Mouse (Mus musculus) frontal cortex, postnatal 36 days (tissue): Measurements from ENCODE around the gene Orc6.

Source experiments
- DNase-seq, 2 experiments: peaks; one replicate each; pipeline ENCODE4 v3.0.0; 2022; ENCODE audit warnings: low spot score in 2 of 2

Gene Orc6

DNA sequence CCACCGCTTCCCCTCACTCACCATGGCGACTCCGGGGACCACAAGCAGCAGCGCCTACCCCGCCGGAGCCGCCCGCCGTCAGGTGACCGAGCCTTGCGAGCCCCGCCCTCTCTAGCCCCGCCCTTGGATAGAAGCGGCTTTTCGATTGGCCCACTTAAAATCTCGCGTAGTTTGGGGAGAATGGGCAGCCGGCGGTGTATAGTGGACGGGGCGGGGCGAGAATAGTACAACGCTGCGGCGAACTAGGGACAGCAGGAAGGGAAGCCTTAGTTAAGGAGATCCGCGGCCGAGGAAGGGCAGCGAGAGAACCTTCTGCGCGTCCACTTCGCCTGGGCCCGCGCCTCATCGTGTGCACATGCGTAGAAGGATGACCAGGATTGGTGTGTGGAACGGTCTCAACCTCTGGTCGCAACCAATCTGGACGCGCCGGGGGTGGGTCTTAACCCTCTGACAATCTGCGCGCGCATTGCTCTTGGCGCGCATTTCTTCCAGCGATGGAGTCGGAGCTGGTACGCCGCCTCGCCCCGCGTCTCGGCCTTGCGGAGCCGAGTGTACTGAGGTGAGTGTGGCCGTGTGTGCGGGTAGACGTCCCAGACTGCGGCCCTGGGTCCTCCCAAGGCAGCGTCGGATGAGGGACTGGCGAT is at the start of gene Orc6, which contains the start of gene Vps35:
TSS of gene Orc6 (plus strand) at position 199 of the 644 bp plus-strand sequence.
TSS of gene Vps35 (minus strand) at position 369 of the 644 bp plus-strand sequence.
- DNase-seq: peak; percentile 95 to 96

DNA sequence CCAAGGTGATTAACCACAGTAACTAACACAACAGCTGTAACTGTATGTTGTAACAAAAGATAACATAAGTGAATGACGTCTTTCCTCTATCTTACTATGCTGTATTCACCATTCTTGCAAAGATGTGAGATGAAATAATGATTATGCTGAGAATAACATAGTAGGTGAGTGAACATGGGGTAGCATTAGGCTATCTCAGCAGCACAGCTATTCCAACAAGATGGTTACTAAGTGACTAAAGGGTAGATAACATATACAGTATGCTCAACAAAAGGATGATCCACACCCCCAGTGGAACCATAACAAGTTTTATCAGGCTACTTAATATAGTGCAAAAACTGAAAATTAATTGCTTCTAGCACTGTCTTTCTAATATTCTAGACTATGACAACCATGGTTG is 12.6 kb upstream of the Orc6 start:
- DNase-seq: no peak

- peak; percentile 11 to 20 for DNase-seq
These were observed 615 bp upstream of the Orc6 start for GRCm38 (mm10) chr8:85298600-85299433.

GRCm38 (mm10) chr8:85301941-85302340 is 2.5 kb downstream of the Orc6 start:
- no peak for DNase-seq

- no peak for DNase-seq
These were observed 3.5 kb downstream of the Orc6 start for GRCm38 (mm10) chr8:85302931-85303330.

DNA sequence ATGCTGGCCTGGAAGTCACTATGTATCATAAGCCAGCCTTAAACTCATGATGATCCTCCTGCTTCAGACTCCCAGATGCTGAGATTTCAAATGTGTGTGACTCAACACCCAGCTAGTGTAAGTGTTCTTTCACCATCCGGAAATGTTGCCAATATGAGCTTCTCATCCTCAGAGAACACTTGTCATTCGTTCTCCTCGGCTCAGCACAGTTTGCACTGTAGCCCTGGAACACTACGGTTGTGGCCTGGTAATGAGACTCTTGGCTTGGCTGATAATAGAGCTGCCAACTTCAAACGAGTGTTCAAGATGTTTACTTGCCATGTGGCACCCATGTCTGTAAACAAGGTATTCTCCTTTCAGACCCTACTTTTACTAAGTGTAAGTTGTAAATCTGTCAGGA is 4.1 kb downstream of the Orc6 start:
- DNase-seq: no peak

DNA sequence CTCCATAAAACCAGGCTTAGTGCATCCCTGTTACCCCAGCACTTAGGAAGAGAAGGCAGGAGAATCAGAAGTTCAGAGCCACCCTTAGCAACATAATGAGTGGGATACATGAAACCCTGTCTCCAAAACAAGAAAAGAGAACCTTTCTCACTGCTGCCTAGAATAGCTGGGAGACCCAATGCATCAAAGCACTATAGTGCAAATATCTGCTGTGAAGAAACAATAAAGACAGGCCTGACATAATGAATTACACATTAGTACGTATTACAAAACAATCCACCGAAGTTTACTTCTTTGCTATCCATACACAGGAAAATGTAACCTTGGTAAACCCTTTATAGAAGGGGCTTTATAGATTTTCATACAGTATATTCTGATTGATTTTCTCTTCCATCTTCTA is 9.1 kb downstream of the Orc6 start:
- no peak for DNase-seq

DNA sequence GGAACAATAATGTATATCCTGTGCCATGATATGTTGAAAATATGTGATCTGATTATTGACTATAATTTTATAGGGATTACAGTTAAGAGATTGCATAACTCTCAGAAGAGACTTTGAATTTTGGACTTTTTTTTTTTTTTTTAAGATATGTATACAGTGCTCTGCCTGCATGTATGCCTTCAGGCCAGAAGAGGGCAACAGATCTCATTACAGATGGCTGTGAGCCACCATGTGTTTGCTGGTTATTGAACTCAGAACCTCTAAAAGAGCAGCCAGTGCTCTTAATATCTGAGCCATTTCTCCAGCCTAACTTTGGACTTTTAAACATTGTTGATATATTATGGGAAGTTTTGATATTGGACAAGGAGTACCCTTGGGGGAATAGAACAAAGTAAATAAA is 12.3 kb downstream of the Orc6 start:
- DNase-seq: peak in 1 of 2 experiments; percentile 29

DNA sequence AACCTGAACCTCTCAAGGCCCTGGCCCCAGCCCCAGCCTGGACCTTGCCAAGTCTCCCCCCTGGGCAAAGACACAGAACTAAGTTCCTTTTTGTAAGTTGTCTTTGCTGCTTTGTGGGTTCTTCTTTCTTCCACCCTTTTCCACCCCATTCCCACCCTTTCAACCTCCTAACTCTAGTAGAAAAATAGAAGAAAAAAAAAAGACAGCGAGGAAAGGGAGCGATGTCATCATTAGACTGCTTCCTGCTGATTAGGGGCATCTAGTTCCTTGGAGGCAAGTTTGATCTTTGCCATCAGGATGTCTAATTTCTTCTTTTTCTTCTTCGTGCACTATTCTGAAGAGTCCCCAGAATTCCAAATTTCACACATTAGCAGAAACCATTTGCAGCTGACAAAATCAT is 13.6 kb downstream of the Orc6 start:
- no peak for DNase-seq

DNA sequence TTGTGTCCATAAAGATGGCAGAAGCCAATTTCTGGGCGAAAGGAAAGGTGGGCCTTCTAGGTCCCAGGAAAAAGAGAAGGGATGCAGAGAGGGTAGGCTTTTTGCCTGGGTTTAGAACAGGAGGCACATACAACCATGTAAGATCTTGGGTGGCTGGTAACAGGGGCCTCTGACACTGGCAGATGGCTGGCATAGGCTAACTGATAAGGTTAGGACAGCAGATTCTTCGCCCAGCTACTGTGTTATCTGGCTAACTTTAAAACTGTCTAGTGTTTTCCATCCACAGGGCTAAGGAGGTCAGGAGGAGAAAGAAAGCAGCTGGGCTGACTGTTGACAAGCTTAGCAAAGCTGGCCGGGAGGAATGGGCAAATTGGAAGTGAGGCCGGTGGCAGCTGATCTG is 19.1 kb downstream of the Orc6 start:
- no peak for DNase-seq

- no peak for DNase-seq
These were observed 22.5 kb downstream of the Orc6 start for GRCm38 (mm10) chr8:85321981-85322380.

- no peak for DNase-seq
These were observed 23.7 kb downstream of the Orc6 start for GRCm38 (mm10) chr8:85323084-85323483.

DNA sequence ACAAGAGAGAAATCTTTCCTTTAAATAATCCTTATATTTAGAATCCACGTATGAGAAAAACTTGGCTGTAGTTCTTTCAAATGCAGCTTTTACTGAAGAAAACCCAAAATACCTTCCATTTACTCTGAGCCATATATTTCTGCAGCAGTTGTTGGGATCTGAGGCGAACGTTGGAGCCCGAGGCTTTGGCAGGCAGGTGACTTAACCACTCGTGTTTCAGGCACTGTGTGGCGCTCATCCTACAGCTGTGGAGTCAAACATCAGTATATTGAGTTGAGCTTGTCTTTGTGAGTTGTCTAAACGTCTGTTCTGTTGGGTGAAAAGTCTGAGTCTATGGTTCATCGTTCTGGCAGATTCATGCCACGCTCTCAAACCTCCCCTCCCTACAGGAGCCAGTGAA is 27.6 kb downstream of the Orc6 start:
- no peak for DNase-seq

- no peak for DNase-seq
These were observed 30.1 kb downstream of the Orc6 start for GRCm38 (mm10) chr8:85329506-85329905.

GRCm38 (mm10) chr8:85335105-85335504 is 35.7 kb downstream of the Orc6 start:
- no peak for DNase-seq

DNA sequence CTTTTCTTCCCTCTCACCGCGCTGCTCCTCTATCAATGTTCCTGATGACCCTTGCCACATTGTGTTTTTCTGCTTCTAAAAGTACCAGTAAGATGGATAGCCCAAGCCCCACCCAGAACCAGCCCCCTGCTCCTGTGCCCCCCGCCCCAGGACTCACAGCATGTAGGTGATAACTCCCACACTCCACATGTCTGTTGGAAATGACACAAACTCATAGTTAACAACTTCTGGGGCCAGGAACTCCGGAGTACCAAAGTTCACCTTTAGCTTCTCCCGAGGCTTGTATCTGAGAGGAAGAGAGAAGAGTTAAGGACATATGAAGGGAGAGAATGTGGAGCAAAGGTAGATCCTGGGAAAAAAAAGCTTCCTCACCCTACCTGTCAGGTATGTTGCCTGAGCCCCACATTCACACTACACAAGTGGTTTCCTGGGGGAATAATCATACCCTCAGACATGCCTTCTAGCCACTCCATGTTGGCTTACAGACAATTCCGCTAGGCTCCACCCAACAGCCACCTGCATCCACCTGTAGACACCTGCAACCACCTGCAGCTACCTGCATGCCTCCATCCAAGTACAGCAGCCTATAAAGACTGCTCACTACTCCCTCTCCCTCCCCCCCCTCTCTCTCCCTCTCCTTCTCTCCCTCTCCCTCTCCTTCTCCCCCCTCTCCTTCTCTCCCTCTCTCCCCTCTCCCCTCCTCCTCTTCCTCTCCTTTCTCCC is 36.9 kb downstream of the Orc6 start:
- DNase-seq: no peak

DNA sequence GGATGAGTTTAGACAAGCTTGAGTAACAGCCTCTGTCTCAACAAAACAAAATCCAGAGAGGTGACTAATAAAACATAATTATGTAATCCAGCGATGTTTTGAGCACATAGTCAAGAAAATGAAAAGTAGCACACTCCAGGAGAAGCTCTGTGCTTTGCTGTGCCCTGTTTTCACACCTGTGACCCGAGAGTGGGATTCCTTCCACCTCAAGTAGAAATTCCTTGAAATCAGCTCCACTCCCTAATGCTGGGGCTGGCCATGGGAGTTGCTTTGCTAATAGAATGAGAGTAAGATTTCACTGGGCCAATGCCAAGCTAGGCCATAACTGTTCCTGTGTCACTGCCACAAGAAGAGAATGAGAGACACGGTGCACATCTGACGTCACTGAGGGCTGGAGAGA is 38.2 kb downstream of the Orc6 start:
- DNase-seq: no peak

DNA sequence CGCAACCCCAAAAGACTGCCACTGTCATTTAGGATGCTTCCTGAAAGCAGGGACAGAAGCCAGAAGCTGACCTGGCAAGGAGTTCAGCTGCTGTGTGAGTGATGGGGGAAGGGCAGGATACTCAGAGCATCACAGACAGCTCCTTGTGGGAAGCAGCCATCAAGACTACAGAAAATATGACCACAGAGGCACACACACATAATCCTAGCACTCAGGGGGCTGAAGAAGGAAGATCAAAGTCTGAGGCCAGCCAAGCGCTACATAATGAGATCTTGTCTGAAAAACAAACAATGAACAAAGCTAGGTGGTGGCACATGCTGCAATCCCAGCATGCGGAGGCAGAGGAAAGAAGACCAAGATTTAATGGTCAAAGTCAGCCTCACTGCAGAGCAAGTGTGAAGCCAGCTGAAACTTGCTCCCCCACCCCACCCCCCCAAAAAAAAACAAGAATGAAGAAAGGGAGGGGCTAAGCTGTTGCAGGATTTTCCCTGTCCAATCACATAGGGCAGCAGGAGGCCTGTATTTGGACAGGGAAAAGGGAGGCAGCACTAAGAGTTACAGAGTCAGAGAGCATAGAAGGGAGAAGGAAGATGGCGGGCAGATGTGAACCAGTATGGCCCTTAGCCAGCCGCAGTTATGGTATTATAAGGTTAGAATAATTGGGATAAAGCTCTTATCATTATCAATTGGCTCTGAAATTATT is 40.6 kb downstream of the Orc6 start:
- DNase-seq: no peak

DNA sequence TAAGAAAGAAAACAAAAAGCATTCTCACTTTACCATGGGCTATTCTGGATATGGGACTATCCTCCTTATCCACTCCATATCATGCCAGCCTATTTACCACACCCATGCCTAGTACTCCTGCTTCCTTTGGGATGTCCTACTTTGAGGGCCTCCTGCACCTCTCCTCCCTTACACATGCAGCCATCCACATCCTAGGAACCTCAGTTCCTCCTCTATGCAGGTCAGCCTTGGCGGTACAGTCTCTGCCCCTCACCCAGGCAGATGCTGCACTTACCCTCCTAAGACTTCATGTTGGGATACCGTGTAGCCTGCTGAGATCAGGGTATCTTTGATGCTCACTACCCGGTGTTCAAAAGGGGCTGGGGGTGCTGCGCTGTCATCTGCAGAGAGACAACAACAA is 53.9 kb downstream of the Orc6 start:
- no peak for DNase-seq
